Mouse (Mus musculus) stomach, postnatal 0 days (tissue): ENCODE data around the gene Rgp1.

Experiments used
- CTCF ChIP-seq: IDR thresholded peaks from 2 replicates; pipeline ENCODE4 v1.5.1; 2016; ENCODE audit warnings: antibody characterized with exemption, low read depth, mild to moderate bottlenecking, moderate library complexity
- EP300 ChIP-seq: optimal IDR thresholded peaks from 2 replicates; pipeline ENCODE3; 2016; ENCODE audit warnings: antibody characterized with exemption

- TF ChIP-seq CTCF (no peak), EP300 (no peak)
Measured at GRCm38 (mm10) chr4:43558028-43558630, 20.4 kb upstream of the Rgp1 start.
